Mouse (Mus musculus) heart, postnatal 25 days (tissue): ENCODE results near the gene Olfr688. TPM values are rescaled to one million over a fixed set of nuclear protein-coding genes. Genes with fewer than 3 reads are reported as not detected.

Experiments
- DNase-seq: peaks from one replicate; pipeline ENCODE4 v3.0.0; 2022; ENCODE audit warnings: low spot score
- intact Hi-C: fragments of 180-260 bp; cut with DNase I; formaldehyde crosslinking; loops from one replicate; pipeline ENCODE4 v1.15.1; 2025
- total RNA-seq, 2 experiments: library from RNA; stranded (reverse); gene quantifications; 2 replicates each; pipeline ENCODE4 v1.2.3; 2021

Olfr688 gene
- not detected for total RNA-seq

- intact Hi-C loops: no loop called here
- DNase-seq: no peak
Observed at GRCm38 (mm10) chr7:105287795-105288194, at the start of gene Olfr688. Gene Olfr688, plus strand, starts transcription at chr7:105288095.

DNA sequence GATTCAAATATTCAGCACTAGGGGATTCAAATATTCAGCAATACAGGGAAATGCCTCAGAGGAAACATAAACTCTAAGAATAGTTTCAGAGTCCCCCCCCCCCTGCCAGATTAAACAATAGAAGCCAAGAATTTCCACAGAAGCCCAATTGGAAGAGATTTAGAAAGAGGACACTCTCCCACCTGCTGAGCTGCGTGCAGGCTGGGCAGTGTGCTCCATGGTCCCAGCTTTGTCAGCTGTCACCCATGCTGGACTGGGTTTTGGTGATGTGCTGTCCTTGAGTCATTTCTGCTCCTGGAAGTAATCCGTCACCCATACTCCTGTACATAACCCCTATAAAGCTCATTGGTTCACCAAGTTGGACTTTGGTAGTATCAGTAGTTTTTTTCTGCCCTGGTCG lies 40.2 kb upstream of the Olfr688 start:
- no peak for DNase-seq
- intact Hi-C loops: no loop called here

DNA sequence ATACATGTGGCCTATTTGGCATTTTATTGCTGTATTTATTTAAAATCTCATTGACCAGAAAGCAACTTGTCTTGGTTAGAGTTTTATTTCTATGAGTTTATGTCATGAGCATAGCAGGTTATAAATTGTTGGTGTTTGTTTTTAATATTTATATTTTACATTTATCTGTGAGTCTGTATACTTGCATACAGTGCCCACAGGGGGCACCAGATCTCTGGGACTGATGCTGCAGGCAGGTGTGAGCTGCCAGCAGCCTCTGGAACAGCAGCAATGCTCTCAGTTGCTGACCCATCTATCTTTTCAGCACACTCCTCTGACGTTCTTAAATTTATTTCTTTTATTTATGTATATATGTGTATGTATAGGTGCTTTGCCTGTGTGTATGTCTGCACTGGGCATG lies 39.7 kb upstream of the Olfr688 start:
- no peak for DNase-seq
- intact Hi-C loops: no loop called here

GRCm38 (mm10) chr7:105256656-105257055 lies 31.2 kb upstream of the Olfr688 start:
- no peak for DNase-seq
- intact Hi-C loops: no loop called here

- no peak for DNase-seq
Observed at GRCm38 (mm10) chr7:105272426-105272825, 15.5 kb upstream of the Olfr688 start.

GRCm38 (mm10) chr7:105290051-105290450 lies 2.2 kb downstream of the Olfr688 start:
- intact Hi-C loops: no loop called here
- DNase-seq: no peak

More at GRCm38 (mm10) chr7:105272426-105272825, 15.5 kb upstream of the Olfr688 start:
- intact Hi-C loops: no loop called here

DNA sequence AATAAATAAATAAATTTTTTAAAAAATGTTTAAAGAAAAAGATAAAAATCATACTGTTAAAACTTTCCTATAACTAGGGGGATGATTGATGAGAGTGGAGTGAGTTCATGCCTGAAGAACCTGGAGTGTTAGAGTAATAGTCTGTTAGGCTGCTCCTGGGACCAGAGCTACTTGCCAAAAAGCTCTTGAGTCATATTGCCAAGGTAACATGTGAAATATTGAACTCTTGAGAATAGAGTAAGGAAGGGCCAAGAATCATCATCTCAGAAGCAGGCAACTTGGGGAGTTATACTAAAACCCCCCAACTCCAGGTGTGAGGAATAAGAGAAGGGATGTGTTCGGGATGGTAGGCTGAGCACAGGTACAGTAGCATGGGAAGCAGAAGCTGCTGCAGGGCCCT lies 23.0 kb downstream of the Olfr688 start, which contains the start of gene Olfr689:
TSS of gene Olfr689 (plus strand) at position 301 of the 400 bp plus-strand sequence.
- intact Hi-C loops: no loop called here
- no peak for DNase-seq

- DNase-seq: no peak
- intact Hi-C loops: loop anchor here (2.0 kb wide), 1 partner anchor 155 kb away; no protein-coding TSS in a partner anchor
Observed at GRCm38 (mm10) chr7:105325302-105325701, 37.4 kb downstream of the Olfr688 start.

GRCm38 (mm10) chr7:105334004-105334403 lies 46.1 kb downstream of the Olfr688 start, which contains the start of gene Olfr690:
Gene Olfr690, minus strand, starts transcription at chr7:105334104.
- DNase-seq: no peak
- intact Hi-C loops: no loop called here

Other genes starting within 250 kb of the Olfr688 start
- not detected for gene Olfr677, start 236.7 kb upstream of the Olfr688 start, total RNA-seq
- gene Olfr678, start 223.6 kb upstream of the Olfr688 start, total RNA-seq: not detected
- not detected for gene Olfr679, start 206.9 kb upstream of the Olfr688 start, total RNA-seq
- gene Olfr680-ps1, start 195.3 kb upstream of the Olfr688 start, total RNA-seq: not detected
- gene Olfr681, start 171.3 kb upstream of the Olfr688 start, total RNA-seq: not detected
- not detected for gene Olfr683, start 141.1 kb upstream of the Olfr688 start, total RNA-seq
- not detected for gene Olfr684, start 124.4 kb upstream of the Olfr688 start, total RNA-seq
- not detected for gene Olfr685, start 102.1 kb upstream of the Olfr688 start, total RNA-seq
- gene Olfr686, start 80.6 kb upstream of the Olfr688 start, total RNA-seq: not detected
- not detected for gene Olfr689, start 23.1 kb downstream of the Olfr688 start, total RNA-seq
- gene Olfr690, start 46.0 kb downstream of the Olfr688 start, total RNA-seq: not detected
- gene Olfr691, start 54.2 kb downstream of the Olfr688 start, total RNA-seq: not detected
- not detected for gene Olfr692, start 80.1 kb downstream of the Olfr688 start, total RNA-seq
- not detected for gene Gm5901, start 86.9 kb downstream of the Olfr688 start, total RNA-seq
- 10 to 100 TPM; 18.7 to 19.5 TPM for gene Fam160a2, start 112.0 kb downstream of the Olfr688 start, total RNA-seq
- not detected for gene Cnga4, start 116.5 kb downstream of the Olfr688 start, total RNA-seq
- gene Cckbr, start 137.6 kb downstream of the Olfr688 start, total RNA-seq: not detected
- 10 to 100 TPM; 22.8 to 26.4 TPM for gene Cavin3, start 194.2 kb downstream of the Olfr688 start, total RNA-seq